Mouse (Mus musculus) neural tube, embryonic 14.5 days (tissue): ENCODE data around the gene Anxa5. TPM values are rescaled to one million over a fixed set of nuclear protein-coding genes. Genes with fewer than 3 reads are reported as not detected.

Experiments
- ATAC-seq: fragments of 200-750 bp; cut with Nextera tagmentation; 2 replicates; pipeline ENCODE4 v1.8.0; 2017; ENCODE audit warnings: low read depth, mild to moderate bottlenecking, moderate TSS enrichment, moderate library complexity
- H3K27ac ChIP-seq: fragments of 300-500 bp; sonication (generic); 2 replicates; pipeline ENCODE4 v1.5.1; 2014; ENCODE audit warnings: low read depth, mild to moderate bottlenecking, control low read depth, low read length, moderate library complexity, mixed read lengths
- H3K27me3 ChIP-seq: fragments of 300-500 bp; sonication (generic); 2 replicates; pipeline ENCODE4 v1.6.1; 2014; ENCODE audit warnings: low read length; ENCODE audit not compliant: control insufficient read depth, insufficient read depth
- H3K36me3 ChIP-seq: fragments of 300-500 bp; sonication (generic); 2 replicates; pipeline ENCODE4 v1.6.1; 2014; ENCODE audit warnings: low read length, mixed read lengths; ENCODE audit not compliant: control insufficient read depth, insufficient read depth
- H3K4me1 ChIP-seq: fragments of 300-500 bp; sonication (generic); 2 replicates; pipeline ENCODE4 v1.6.1; 2014; ENCODE audit warnings: low read length; ENCODE audit not compliant: control insufficient read depth, insufficient read depth
- H3K4me2 ChIP-seq: fragments of 300-500 bp; sonication (generic); 2 replicates; pipeline ENCODE4 v1.6.1; 2014; ENCODE audit warnings: mild to moderate bottlenecking, low read depth, low read length, control low read depth
- H3K4me3 ChIP-seq: fragments of 300-500 bp; sonication (generic); 2 replicates; pipeline ENCODE4 v1.5.1; 2014; ENCODE audit warnings: low read depth, low read length, control low read depth, mixed read lengths
- H3K9ac ChIP-seq: fragments of 300-500 bp; sonication (generic); replicated peaks from 2 replicates; pipeline ENCODE4 v1.6.1; 2014; ENCODE audit warnings: low read depth, mild to moderate bottlenecking, control low read depth, low read length, mixed read lengths
- H3K9me3 ChIP-seq: fragments of 300-500 bp; sonication (generic); 2 replicates; pipeline ENCODE4 v1.6.1; 2016; ENCODE audit warnings: low read length; ENCODE audit not compliant: control insufficient read depth
- WGBS: fragments of 180-500 bp; shearing (Covaris S2); extraction: QIAGEN DNeasy Blood & Tissue Kit; methylation state at CpG from one replicate; pipeline ENCODE4 v1.1.7; 2014; 5-methylcytosine and 5-hydroxymethylcytosine counted together
- polyA plus RNA-seq: library from polyadenylated mRNA; unstranded; fragments of >200 nt; fragmentation: Nextera tagmentation; extraction: Ambion mirVana; gene quantifications from 2 replicates; pipeline ENCODE4 v1.2.1, GENCODE M21; 2014

Anxa5 gene
- polyA plus RNA-seq, 1 experiment from 2014 or later = 27.8 TPM

DNA sequence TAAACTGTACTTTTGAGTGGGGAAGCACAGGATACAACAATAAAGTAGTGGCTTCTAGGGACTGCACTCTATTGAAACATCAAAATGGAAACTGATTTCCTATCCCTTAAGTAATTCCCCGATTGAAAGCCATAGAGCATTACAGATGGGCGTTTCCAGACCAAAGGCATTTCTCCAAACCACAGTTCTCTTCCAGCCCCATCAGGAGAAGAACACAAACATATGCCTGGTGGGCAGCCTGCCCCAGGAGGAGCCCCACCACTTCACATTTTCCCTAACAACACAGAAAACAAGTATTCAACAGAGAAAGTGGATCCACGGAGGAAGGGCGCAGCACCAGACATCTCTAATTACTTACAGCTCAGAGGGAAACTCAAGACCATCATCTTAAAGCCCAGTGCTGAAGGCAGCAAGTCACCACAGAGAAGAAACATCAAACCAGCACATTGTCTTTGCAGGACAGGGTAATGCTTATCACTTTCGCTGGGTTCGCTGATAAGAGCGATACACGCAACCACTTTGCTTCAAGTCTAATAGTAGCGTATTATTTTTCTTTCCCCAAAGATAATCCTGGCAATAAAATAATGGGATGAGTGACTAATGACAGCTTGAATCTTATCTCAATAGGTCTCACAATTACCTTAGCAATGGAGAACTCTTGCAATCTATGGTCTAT, 17.2 kb upstream of the Anxa5 start:
- no peak for ATAC-seq
- 87% methylated on average over 9 of the region's 9 CpGs for WGBS
- no peaks in the 10 kb centered on the region for H3K9me3 ChIP-seq
- H3K36me3 ChIP-seq = no peaks in the 10 kb centered on the region
- H3K4me2 ChIP-seq = no peak overlapping the region
- H3K4me3 ChIP-seq = no peak overlapping the region
- no peaks in the 10 kb centered on the region for H3K4me1 ChIP-seq
- no peak overlapping the region for H3K27ac ChIP-seq
- no peaks in the 10 kb centered on the region for H3K27me3 ChIP-seq
- H3K9ac ChIP-seq = no peak overlapping the region

- Histone ChIP-seq H3K4me2 (no peak overlapping the region), H3K9ac (no peak overlapping the region), H3K36me3 (no peaks in the 10 kb centered on the region), H3K27ac (no peak overlapping the region), H3K4me1 (no peaks in the 10 kb centered on the region), H3K9me3 (no peaks in the 10 kb centered on the region), H3K27me3 (no peaks in the 10 kb centered on the region), H3K4me3 (no peak overlapping the region)
- 98% methylated on average over 5 of the region's 5 CpGs for WGBS
- ATAC-seq = no peak
Observed at GRCm38 (mm10) chr3:36491535-36491934, 15.8 kb upstream of the Anxa5 start.

DNA sequence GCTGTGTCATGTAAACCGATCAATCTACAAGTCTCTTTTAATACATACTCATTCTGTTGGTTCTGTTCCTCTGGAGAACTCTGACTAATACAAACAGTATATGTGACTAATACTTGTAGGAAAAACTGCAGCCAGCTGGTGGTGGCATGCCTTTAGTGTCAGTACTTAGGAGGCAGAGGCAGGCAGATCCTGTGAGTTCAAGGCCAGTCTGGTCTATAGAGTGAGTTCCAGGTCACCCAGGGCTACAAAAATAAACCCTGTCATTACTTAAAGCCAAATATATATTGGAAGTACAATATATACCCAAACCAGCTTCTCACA, 13.9 kb upstream of the Anxa5 start:
- Histone ChIP-seq H3K9me3 (no peaks in the 10 kb centered on the region), H3K27ac (no peak overlapping the region), H3K9ac (no peak overlapping the region), H3K4me1 (no peaks in the 10 kb centered on the region), H3K27me3 (no peaks in the 10 kb centered on the region), H3K4me3 (no peak overlapping the region), H3K36me3 (no peaks in the 10 kb centered on the region), H3K4me2 (no peak overlapping the region)
- 100% methylated on average over 1 of the region's 1 CpGs for WGBS
- ATAC-seq = no peak

DNA sequence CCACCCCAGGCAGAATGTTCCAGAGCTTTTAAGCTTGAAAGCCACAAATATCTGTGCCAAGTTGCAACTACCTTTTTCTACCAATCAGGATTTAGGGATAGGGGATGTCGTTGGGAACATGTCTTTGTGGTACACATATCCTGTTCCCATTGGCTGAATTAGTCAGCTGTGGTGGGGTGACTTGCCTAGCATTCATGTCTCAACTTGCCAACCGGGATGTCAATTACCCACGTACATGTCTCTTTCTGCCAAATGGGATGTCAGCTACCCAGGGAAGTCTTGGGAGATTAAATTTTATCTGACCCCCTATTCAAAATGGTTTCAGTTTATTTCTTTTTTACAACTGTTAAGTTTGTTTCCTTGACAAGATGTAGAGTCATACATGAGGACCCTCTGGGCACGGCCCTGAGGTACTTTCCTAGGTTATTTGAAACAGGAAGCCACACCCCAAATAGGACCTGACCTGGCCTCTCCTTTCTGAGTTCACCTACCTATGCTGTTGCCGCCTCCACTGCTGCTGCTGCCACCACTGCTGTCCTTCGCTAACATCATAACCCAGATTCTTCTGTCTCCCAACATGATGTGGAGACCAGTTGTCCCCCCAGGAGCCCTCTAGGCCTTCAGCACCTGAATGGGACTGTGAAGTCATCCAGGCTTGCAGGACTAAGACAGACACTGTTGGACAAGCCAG, 13.3 kb upstream of the Anxa5 start:
- no peak overlapping the region for H3K4me3 ChIP-seq
- 89% methylated on average over 6 of the region's 6 CpGs for WGBS

DNA sequence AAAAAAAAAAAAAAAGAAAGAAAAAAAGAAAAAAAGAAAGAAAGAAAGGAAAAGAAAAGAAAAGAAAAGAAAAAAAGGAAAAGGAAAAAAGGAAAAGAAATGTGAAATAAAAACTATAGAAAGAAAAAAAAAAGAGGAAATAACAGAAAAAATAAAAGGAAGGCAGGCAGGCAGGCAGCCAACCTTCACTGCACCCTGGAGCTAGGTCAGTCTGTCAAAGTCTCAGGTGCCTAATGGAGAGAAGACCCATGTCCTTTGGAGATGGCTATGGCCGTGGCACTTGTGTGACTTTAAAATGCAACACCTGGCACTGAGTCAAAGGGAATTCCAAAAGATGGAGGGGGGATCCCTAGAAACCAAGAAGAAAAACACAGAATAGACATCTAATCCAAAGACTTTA, 12.7 kb upstream of the Anxa5 start:
- no peak overlapping the region for H3K9ac ChIP-seq

More for the DNA sequence above, 13.3 kb upstream of the Anxa5 start:
- H3K36me3 ChIP-seq = no peaks in the 10 kb centered on the region
- H3K9ac ChIP-seq = no peak overlapping the region
- no peaks in the 10 kb centered on the region for H3K27me3 ChIP-seq
- ATAC-seq = no peak
- H3K4me1 ChIP-seq = no peaks in the 10 kb centered on the region
- no peak overlapping the region for H3K4me2 ChIP-seq
- H3K27ac ChIP-seq = no peak overlapping the region
- no peaks in the 10 kb centered on the region for H3K9me3 ChIP-seq

GRCm38 (mm10) chr3:36486881-36487280, 11.2 kb upstream of the Anxa5 start:
- Histone ChIP-seq H3K36me3 (no peaks in the 10 kb centered on the region), H3K4me1 (0 out of 2 replicates have a peak, but pooled peaks cover 2% of the 10 kb centered on the region), H3K9ac (no peak overlapping the region), H3K9me3 (no peaks in the 10 kb centered on the region), H3K4me2 (no peak overlapping the region), H3K27me3 (no peaks in the 10 kb centered on the region), H3K27ac (no peak overlapping the region), H3K4me3 (no peak overlapping the region)
- ATAC-seq = no peak
- 90% methylated on average over 6 of the region's 6 CpGs for WGBS

More for the DNA sequence above, 12.7 kb upstream of the Anxa5 start:
- 52% methylated on average over 1 of the region's 1 CpGs for WGBS
- Histone ChIP-seq H3K9me3 (no peaks in the 10 kb centered on the region), H3K27ac (no peak overlapping the region), H3K4me1 (no peaks in the 10 kb centered on the region), H3K27me3 (no peaks in the 10 kb centered on the region), H3K4me3 (no peak overlapping the region), H3K36me3 (no peaks in the 10 kb centered on the region), H3K4me2 (no peak overlapping the region)
- ATAC-seq = no peak

GRCm38 (mm10) chr3:36486176-36486575, 10.5 kb upstream of the Anxa5 start:
- Histone ChIP-seq H3K36me3 (no peaks in the 10 kb centered on the region), H3K27ac (no peak overlapping the region), H3K4me2 (no peak overlapping the region), H3K9me3 (no peaks in the 10 kb centered on the region), H3K9ac (no peak overlapping the region), H3K4me3 (no peak overlapping the region), H3K27me3 (no peaks in the 10 kb centered on the region), H3K4me1 (0 out of 2 replicates have a peak, but pooled peaks cover 5% of the 10 kb centered on the region)
- 71% methylated on average over 6 of the region's 6 CpGs for WGBS
- no peak for ATAC-seq

GRCm38 (mm10) chr3:36484292-36484691, 8.6 kb upstream of the Anxa5 start:
- no peaks in the 10 kb centered on the region for H3K9me3 ChIP-seq
- no peak for ATAC-seq

GRCm38 (mm10) chr3:36482940-36483339, 7.2 kb upstream of the Anxa5 start:
- Histone ChIP-seq H3K9ac (no peak overlapping the region), H3K4me2 (no peak overlapping the region), H3K27me3 (no peaks in the 10 kb centered on the region), H3K9me3 (no peaks in the 10 kb centered on the region), H3K4me1 (0 out of 2 replicates have a peak, but pooled peaks cover 5% of the 10 kb centered on the region), H3K27ac (no peak overlapping the region), H3K36me3 (no peaks in the 10 kb centered on the region), H3K4me3 (no peak overlapping the region)
- 57% methylated on average over 9 of the region's 9 CpGs for WGBS
- ATAC-seq = no peak

More at GRCm38 (mm10) chr3:36484292-36484691, 8.6 kb upstream of the Anxa5 start:
- 87% methylated on average over 4 of the region's 4 CpGs for WGBS
- no peaks in the 10 kb centered on the region for H3K27me3 ChIP-seq
- H3K27ac ChIP-seq = no peak overlapping the region
- no peak overlapping the region for H3K4me3 ChIP-seq
- H3K4me2 ChIP-seq = no peak overlapping the region
- 0 out of 2 replicates have a peak, but pooled peaks cover 5% of the 10 kb centered on the region for H3K4me1 ChIP-seq
- H3K9ac ChIP-seq = no peak overlapping the region
- no peaks in the 10 kb centered on the region for H3K36me3 ChIP-seq
